12 mouse cellular contexts compared by ENCODE assay signal in the genomic region with DNA sequence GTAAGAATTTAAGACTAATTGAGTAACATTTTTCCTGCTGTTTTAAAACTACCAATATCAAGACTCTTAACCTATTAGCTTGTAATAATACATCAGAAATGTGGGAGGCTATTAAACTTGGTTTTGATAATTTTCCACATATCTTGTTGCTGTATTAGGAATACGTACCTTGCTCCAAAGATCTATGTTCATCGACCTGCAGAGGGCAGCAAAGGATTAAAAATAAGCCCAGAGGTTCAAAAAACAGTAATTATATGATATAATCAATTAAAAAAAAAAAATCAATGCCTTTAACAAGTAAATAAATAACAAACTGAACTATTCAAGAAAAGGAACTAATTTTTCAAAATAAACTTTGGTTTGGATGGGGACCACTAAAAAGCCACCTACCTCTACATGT. TPM values are rescaled to one million over a fixed set of nuclear protein-coding genes. Genes with fewer than 3 reads are reported as not detected.
A peak's percentile ranks its signal among the peaks of the same experiment; 100 is the strongest.
DNase-seq lines count a peak whose midpoint lies in the region; ATAC-seq and TF ChIP-seq lines count a peak whose summit lies in the region.
"Had no signal": no experiment of that assay in that cellular context is flagged by ENCODE, and none has a peak within 500 bp of the region (broad histone marks: within the 10 kb centered on the region; RNA-seq: fewer than 3 reads in every experiment).

No protein-coding gene starts in this region.

- no peaks in the 10 kb centered on the region for H3K9me3 ChIP-seq in lung, embryonic 14.5 days (ENCODE audit: low read depth, low read length)
- H3K9me3 ChIP-seq: limb, embryonic 10.5 days; midbrain, embryonic 13.5 days; stomach, embryonic 15.5 days had no signal

- no peak for DNase-seq in gastrocnemius, adult 2 months
- no peak for DNase-seq in gastrocnemius, adult 18-20 months (ENCODE audit: low spot score)
- peak; percentile 60 for DNase-seq in lung, embryonic 14.5 days
- DNase-seq in lung, adult 2 months = no peak
- DNase-seq in Patski (ENCODE audit: low read depth, low spot score) = no peak
- peak; percentile 47 for DNase-seq in retina, postnatal 1 day
- DNase-seq in gastrocnemius, postnatal 36 days = no peak

- ATAC-seq in lung, embryonic 14.5 days (ENCODE audit: insufficient read depth) = no peak
- ATAC-seq in Patski = no peak
- ATAC-seq in megakaryocyte, adult 5-6 weeks (ENCODE audit: poor library complexity, severe bottlenecking) = no peak
- ATAC-seq: inflammation-experienced regulatory T-cells, adult 6 months; midbrain, embryonic 13.5 days had no signal

- in situ Hi-C loops in Patski (cut with MboI; ENCODE audit: low pct_unique_long_range_greater_than_20kb) = no loop called here

- TF ChIP-seq POLR2A in lung, adult 2 months (IDR thresholded peaks at IDR 0.05; ENCODE audit: borderline replicate concordance, extremely low read depth, low read depth, low read length) = no peak

- POLR2A ChIA-PET in Patski (lab: Charles Lee) = interaction anchor here (0.5 kb wide), 1 partner anchor 10 kb away, joined by 3 read pairs; no protein-coding TSS in a partner anchor

- CTCF ChIA-PET in Patski (lab: Charles Lee) = interaction anchor here (0.9 to 2.0 kb wide), 4 partner anchors 10 to 57 kb away, joined by 3 to 8 read pairs (median 3); no protein-coding TSS in a partner anchor

- intact Hi-C loops in gastrocnemius, adult 2 months (cut with DNase I) = no loop called here
- intact Hi-C loops in gastrocnemius, postnatal 36 days (cut with DNase I) = no loop called here

- no peak overlapping the region for H3K9ac ChIP-seq in lung, embryonic 14.5 days
- H3K9ac ChIP-seq: midbrain, embryonic 13.5 days; stomach, embryonic 15.5 days had no signal

- 67% methylated on average over 2 of the region's 2 CpGs for WGBS in lung, embryonic 14.5 days
- 65% methylated on average over 2 of the region's 2 CpGs for WGBS in lung, adult 2 months

- peak; percentile 46 for TF ChIP-seq CTCF in gastrocnemius, adult 2 months (IDR thresholded peaks at IDR 0.05)
- TF ChIP-seq CTCF in lung, embryonic 14.5 days (IDR thresholded peaks at IDR 0.05; ENCODE audit: low read depth) = peak; percentile 28; the same call in 1 of the 2 replicates
- no peak for TF ChIP-seq CTCF in lung, adult 2 months (IDR thresholded peaks at IDR 0.05; ENCODE audit: insufficient read depth, low read length)
- TF ChIP-seq CTCF in Patski (IDR thresholded peaks at IDR 0.05) = peak; percentile 34

- H3K4me2 ChIP-seq in lung, embryonic 14.5 days = no peak overlapping the region
- H3K4me2 ChIP-seq: midbrain, embryonic 13.5 days; stomach, embryonic 15.5 days had no signal

- H3K4me1 ChIP-seq in lung, embryonic 14.5 days (ENCODE audit: insufficient read depth) = no peaks in the 10 kb centered on the region
- H3K4me1 ChIP-seq in lung, adult 2 months (ENCODE audit: control insufficient read depth, insufficient read depth, low read length) = no peaks in the 10 kb centered on the region
- H3K4me1 ChIP-seq: limb, embryonic 10.5 days; stomach, embryonic 15.5 days had no signal

- H3K36me3 ChIP-seq in lung, embryonic 14.5 days (ENCODE audit: insufficient read depth) = peaks cover 23% of the 10 kb centered on the region; the same call in 1 of the 2 replicates

- H3K4me3 ChIP-seq in gastrocnemius, adult 2 months = no peak overlapping the region
- H3K4me3 ChIP-seq in lung, embryonic 14.5 days (ENCODE audit: low read depth, low read length) = no peak overlapping the region
- H3K4me3 ChIP-seq in lung, adult 2 months (replicated peaks; ENCODE audit: extremely low read depth, low read depth, low read length) = no peak overlapping the region
- H3K4me3 ChIP-seq: limb, embryonic 10.5 days; midbrain, embryonic 13.5 days; stomach, embryonic 15.5 days had no signal

- no peak overlapping the region for H3K27ac ChIP-seq in gastrocnemius, adult 2 months
- no peak overlapping the region for H3K27ac ChIP-seq in lung, embryonic 14.5 days (ENCODE audit: low read depth)
- H3K27ac ChIP-seq: limb, embryonic 10.5 days; midbrain, embryonic 13.5 days; stomach, embryonic 15.5 days had no signal

- H3K27me3 ChIP-seq in lung, embryonic 14.5 days (ENCODE audit: insufficient read depth, low read length) = no peaks in the 10 kb centered on the region
- no peaks in the 10 kb centered on the region for H3K27me3 ChIP-seq in Patski
- H3K27me3 ChIP-seq: midbrain, embryonic 13.5 days; stomach, embryonic 15.5 days had no signal

RNA-seq across cellular contexts. Expression of a gene that starts 34.5 kb away (rescaled TPM):
- 10 to 100 TPM; 61.7 to 84.8 TPM for total RNA-seq in gastrocnemius, adult 2 months (2021)
- total RNA-seq in gastrocnemius, adult 18-20 months (2021) = 10 to 100 TPM; 62.4 to 69.9 TPM
- polyA plus RNA-seq in lung, embryonic 14.5 days (2014; fragmentation: Nextera tagmentation; extraction: Ambion mirVana) = 47.7 and 48.6 TPM in 2 replicates
- polyA plus RNA-seq in lung, adult 2 months (2012; rRNA removed) = 5.3 and 7.0 TPM in 2 replicates
- polyA plus RNA-seq in Patski (2021) = 72.4 TPM
- total RNA-seq in megakaryocyte, adult 5-6 weeks (2015) = 17.5 and 18.2 TPM in 2 replicates
- 32.5 and 34.3 TPM in 2 replicates for total RNA-seq in megakaryocyte, adult 5-6 weeks (2017)
- total RNA-seq in gastrocnemius, postnatal 36 days (2021) = 10 to 100 TPM; 64.4 to 68.6 TPM

Comparison
In these comparisons a context has a peak if more than half of its experiments do, and no peak if none do; other contexts are left out.
1. DNase-seq: peak in lung, embryonic 14.5 days (single experiment) and retina, postnatal 1 day (single experiment); none in gastrocnemius, adult 2 months (single experiment), gastrocnemius, adult 18-20 months (single experiment), lung, adult 2 months (single experiment), Patski (single experiment) and gastrocnemius, postnatal 36 days (0 of 2).